Mouse (Mus musculus): ENCODE results near the gene Atp1a2. TPM values are rescaled to one million over a fixed set of nuclear protein-coding genes. Genes with fewer than 3 reads are reported as not detected.

Atp1a2 gene
- total and polyA plus RNA-seq, 3 experiments, result 0.07 to 0.23 (median 0.13) TPM

Other genes with a start within 250 kb of the Atp1a2 start
- not detected in 2 replicates for gene Nhlh1, start 240.5 kb downstream of the Atp1a2 start, total RNA-seq (2012; rRNA removed)
- not detected in 2 replicates for gene Nhlh1, start 240.5 kb downstream of the Atp1a2 start, total RNA-seq (2014; rRNA removed)
- gene Nhlh1, start 240.5 kb downstream of the Atp1a2 start, polyA plus RNA-seq (2012; ENCODE audit: insufficient read length, low read depth), result 0.16 TPM in 1 of 2 replicates, not detected in the other
- 158 and 165 TPM in 2 replicates for gene Copa, start 215.5 kb downstream of the Atp1a2 start, total RNA-seq (2012; rRNA removed)
- gene Copa, start 215.5 kb downstream of the Atp1a2 start, total RNA-seq (2014; rRNA removed), result 155 and 157 TPM in 2 replicates
- 160 and 165 TPM in 2 replicates for gene Copa, start 215.5 kb downstream of the Atp1a2 start, polyA plus RNA-seq (2012; ENCODE audit: insufficient read length, low read depth)
- gene Ncstn, start 215.3 kb downstream of the Atp1a2 start, total RNA-seq (2012; rRNA removed), result 21.5 and 24.5 TPM in 2 replicates
- 12.4 and 15.0 TPM in 2 replicates for gene Ncstn, start 215.3 kb downstream of the Atp1a2 start, total RNA-seq (2014; rRNA removed)
- 52.4 and 56.1 TPM in 2 replicates for gene Ncstn, start 215.3 kb downstream of the Atp1a2 start, polyA plus RNA-seq (2012; ENCODE audit: insufficient read length, low read depth)
- 43.5 and 46.0 TPM in 2 replicates for gene Pex19, start 171.3 kb downstream of the Atp1a2 start, total RNA-seq (2012; rRNA removed)
- 47.9 and 53.6 TPM in 2 replicates for gene Pex19, start 171.3 kb downstream of the Atp1a2 start, total RNA-seq (2014; rRNA removed)
- 58.2 and 60.5 TPM in 2 replicates for gene Pex19, start 171.3 kb downstream of the Atp1a2 start, polyA plus RNA-seq (2012; ENCODE audit: insufficient read length, low read depth)
- gene Dcaf8, start 150.0 kb downstream of the Atp1a2 start, total RNA-seq (2012; rRNA removed), result 47.7 and 58.5 TPM in 2 replicates
- gene Dcaf8, start 150.0 kb downstream of the Atp1a2 start, total RNA-seq (2014; rRNA removed), result 46.2 and 50.1 TPM in 2 replicates
- 77.2 and 80.7 TPM in 2 replicates for gene Dcaf8, start 150.0 kb downstream of the Atp1a2 start, polyA plus RNA-seq (2012; ENCODE audit: insufficient read length, low read depth)
- 14.9 and 15.6 TPM in 2 replicates for gene Pea15a, start 91.3 kb downstream of the Atp1a2 start, total RNA-seq (2012; rRNA removed)
- gene Pea15a, start 91.3 kb downstream of the Atp1a2 start, total RNA-seq (2014; rRNA removed), result 21.5 and 23.7 TPM in 2 replicates
- 50.6 and 52.1 TPM in 2 replicates for gene Pea15a, start 91.3 kb downstream of the Atp1a2 start, polyA plus RNA-seq (2012; ENCODE audit: insufficient read length, low read depth)
- 0.21 TPM in 1 of 2 replicates, not detected in the other for gene Casq1, start 78.2 kb downstream of the Atp1a2 start, total RNA-seq (2012; rRNA removed)
- not detected in 2 replicates for gene Casq1, start 78.2 kb downstream of the Atp1a2 start, total RNA-seq (2014; rRNA removed)
- 0.96 and 0.98 TPM in 2 replicates for gene Casq1, start 78.2 kb downstream of the Atp1a2 start, polyA plus RNA-seq (2012; ENCODE audit: insufficient read length, low read depth)
- not detected in 2 replicates for gene Atp1a4, start 39.6 kb downstream of the Atp1a2 start, total RNA-seq (2012; rRNA removed)
- gene Atp1a4, start 39.6 kb downstream of the Atp1a2 start, total RNA-seq (2014; rRNA removed), result not detected in 2 replicates
- gene Atp1a4, start 39.6 kb downstream of the Atp1a2 start, polyA plus RNA-seq (2012; ENCODE audit: insufficient read length, low read depth), result 0.07 TPM in 1 of 2 replicates, not detected in the other
- 29.3 and 37.0 TPM in 2 replicates for gene Igsf8, start 36.4 kb downstream of the Atp1a2 start, total RNA-seq (2012; rRNA removed)
- gene Igsf8, start 36.4 kb downstream of the Atp1a2 start, total RNA-seq (2014; rRNA removed), result 7.4 and 8.3 TPM in 2 replicates
- 22.1 and 25.9 TPM in 2 replicates for gene Igsf8, start 36.4 kb downstream of the Atp1a2 start, polyA plus RNA-seq (2012; ENCODE audit: insufficient read length, low read depth)
- gene Kcnj9, start 31.3 kb upstream of the Atp1a2 start, total RNA-seq (2012; rRNA removed), result 0.04 TPM in 1 of 2 replicates, not detected in the other
- gene Kcnj9, start 31.3 kb upstream of the Atp1a2 start, total RNA-seq (2014; rRNA removed), result not detected in 2 replicates
- 0.07 and 0.10 TPM in 2 replicates for gene Kcnj9, start 31.3 kb upstream of the Atp1a2 start, polyA plus RNA-seq (2012; ENCODE audit: insufficient read length, low read depth)
- 0.08 and 0.13 TPM in 2 replicates for gene Kcnj10, start 43.1 kb upstream of the Atp1a2 start, total RNA-seq (2012; rRNA removed)
- not detected in 2 replicates for gene Kcnj10, start 43.1 kb upstream of the Atp1a2 start, total RNA-seq (2014; rRNA removed)
- 0.06 TPM in 1 of 2 replicates, not detected in the other for gene Kcnj10, start 43.1 kb upstream of the Atp1a2 start, polyA plus RNA-seq (2012; ENCODE audit: insufficient read length, low read depth)
- gene Pigm, start 78.5 kb upstream of the Atp1a2 start, total RNA-seq (2012; rRNA removed), result 8.6 and 9.5 TPM in 2 replicates
- 13.8 and 14.3 TPM in 2 replicates for gene Pigm, start 78.5 kb upstream of the Atp1a2 start, total RNA-seq (2014; rRNA removed)
- gene Pigm, start 78.5 kb upstream of the Atp1a2 start, polyA plus RNA-seq (2012; ENCODE audit: insufficient read length, low read depth), result 8.7 and 10.7 TPM in 2 replicates
- 17.0 and 30.9 TPM in 2 replicates for gene Slamf9, start 177.3 kb upstream of the Atp1a2 start, total RNA-seq (2012; rRNA removed)
- 30.1 and 32.6 TPM in 2 replicates for gene Slamf9, start 177.3 kb upstream of the Atp1a2 start, total RNA-seq (2014; rRNA removed)
- gene Slamf9, start 177.3 kb upstream of the Atp1a2 start, polyA plus RNA-seq (2012; ENCODE audit: insufficient read length, low read depth), result 28.3 and 30.3 TPM in 2 replicates
- 4.5 and 6.0 TPM in 2 replicates for gene Igsf9, start 183.7 kb upstream of the Atp1a2 start, total RNA-seq (2012; rRNA removed)
- gene Igsf9, start 183.7 kb upstream of the Atp1a2 start, total RNA-seq (2014; rRNA removed), result 2.0 and 2.7 TPM in 2 replicates
- gene Igsf9, start 183.7 kb upstream of the Atp1a2 start, polyA plus RNA-seq (2012; ENCODE audit: insufficient read length, low read depth), result 6.5 and 7.2 TPM in 2 replicates
- 179 and 206 TPM in 2 replicates for gene Tagln2, start 202.0 kb upstream of the Atp1a2 start, total RNA-seq (2012; rRNA removed)
- gene Tagln2, start 202.0 kb upstream of the Atp1a2 start, total RNA-seq (2014; rRNA removed), result 145 and 172 TPM in 2 replicates
- 281 and 337 TPM in 2 replicates for gene Tagln2, start 202.0 kb upstream of the Atp1a2 start, polyA plus RNA-seq (2012; ENCODE audit: insufficient read length, low read depth)
- not detected in 2 replicates for gene Cfap45, start 222.7 kb upstream of the Atp1a2 start, total RNA-seq (2012; rRNA removed)
- gene Cfap45, start 222.7 kb upstream of the Atp1a2 start, total RNA-seq (2014; rRNA removed), result not detected in 2 replicates
- gene Cfap45, start 222.7 kb upstream of the Atp1a2 start, polyA plus RNA-seq (2012; ENCODE audit: insufficient read length, low read depth), result not detected in 2 replicates

All from CH12.LX (cell line).